Mouse (Mus musculus): ENCODE results near the gene Ifitm10. TPM values are rescaled to one million over a fixed set of nuclear protein-coding genes. Genes with fewer than 3 reads are reported as not detected.
A peak's percentile ranks its signal among the peaks of the same experiment; 100 is the strongest.
"Not testable (repeated sequence)": the region's sequence is repeated elsewhere in the genome, so short reads cannot be mapped to it uniquely, and the experiment has no call there.

The Ifitm10 gene
- polyA plus RNA-seq, 1 experiment from 2014 or later, result 2.5 TPM

- H3K4me1 ChIP-seq (ENCODE audit: insufficient read depth, low read length), result peaks cover 15% of the 10 kb centered on the region
- not testable (repeated sequence) for H3K27ac ChIP-seq (ENCODE audit: low read length); H3K27me3 ChIP-seq (ENCODE audit: insufficient read depth, low read length); ATAC-seq (ENCODE audit: low FRiP score, low TSS enrichment); H3K9ac ChIP-seq (replicated peaks; ENCODE audit: low read length); H3K9me3 ChIP-seq (ENCODE audit: low read length); H3K4me2 ChIP-seq (replicated peaks; ENCODE audit: low read depth, low read length); H3K36me3 ChIP-seq (ENCODE audit: insufficient read depth, low read length); H3K4me3 ChIP-seq (ENCODE audit: low read length)
- WGBS, result 97% methylated on average over 3 of the region's 9 CpGs
Observed at GRCm38 (mm10) chr7:142332741-142333140, 40.8 kb downstream of the Ifitm10 start.

- 83% methylated on average over 4 of the region's 4 CpGs for WGBS
- Histone ChIP-seq H3K4me1 (ENCODE audit: insufficient read depth, low read length) (peaks cover 15% of the 10 kb centered on the region), H3K4me2 (replicated peaks; ENCODE audit: low read depth, low read length) (no peak overlapping the region), H3K27me3 (ENCODE audit: insufficient read depth, low read length) (no peaks in the 10 kb centered on the region), H3K4me3 (ENCODE audit: low read length) (no peak overlapping the region), H3K9me3 (ENCODE audit: low read length) (no peaks in the 10 kb centered on the region), H3K9ac (replicated peaks; ENCODE audit: low read length) (no peak overlapping the region), H3K27ac (ENCODE audit: low read length) (no peak overlapping the region), H3K36me3 (ENCODE audit: insufficient read depth, low read length) (no peaks in the 10 kb centered on the region)
- ATAC-seq (ENCODE audit: low FRiP score, low TSS enrichment), result no peak
Observed at GRCm38 (mm10) chr7:142331281-142331680, 42.3 kb downstream of the Ifitm10 start.

GRCm38 (mm10) chr7:142330271-142330724 lies 43.3 kb downstream of the Ifitm10 start:
- no peaks in the 10 kb centered on the region for H3K36me3 ChIP-seq (ENCODE audit: insufficient read depth, low read length)
- peaks cover 15% of the 10 kb centered on the region for H3K4me1 ChIP-seq (ENCODE audit: insufficient read depth, low read length)
- peak; percentile 74 for ATAC-seq (ENCODE audit: low FRiP score, low TSS enrichment)
- H3K27ac ChIP-seq (ENCODE audit: low read length), result peak overlapping the region; percentile 48; the same call in 1 of the 2 replicates
- 28% methylated on average over 9 of the region's 9 CpGs for WGBS
- no peak overlapping the region for H3K4me3 ChIP-seq (ENCODE audit: low read length)
- no peaks in the 10 kb centered on the region for H3K27me3 ChIP-seq (ENCODE audit: insufficient read depth, low read length)
- no peaks in the 10 kb centered on the region for H3K9me3 ChIP-seq (ENCODE audit: low read length)
- H3K4me2 ChIP-seq (replicated peaks; ENCODE audit: low read depth, low read length), result no peak overlapping the region
- peak overlapping the region; percentile 32; the same call in 1 of the 2 replicates for H3K9ac ChIP-seq (replicated peaks; ENCODE audit: low read length)

- 50% methylated on average over 3 of the region's 3 CpGs for WGBS
- H3K4me1 ChIP-seq (ENCODE audit: insufficient read depth, low read length), result peaks cover 15% of the 10 kb centered on the region
- no peaks in the 10 kb centered on the region for H3K36me3 ChIP-seq (ENCODE audit: insufficient read depth, low read length)
- ATAC-seq (ENCODE audit: low FRiP score, low TSS enrichment), result no peak
- no peak overlapping the region for H3K9ac ChIP-seq (replicated peaks; ENCODE audit: low read length)
- no peak overlapping the region for H3K27ac ChIP-seq (ENCODE audit: low read length)
- no peaks in the 10 kb centered on the region for H3K9me3 ChIP-seq (ENCODE audit: low read length)
- no peak overlapping the region for H3K4me2 ChIP-seq (replicated peaks; ENCODE audit: low read depth, low read length)
- no peak overlapping the region for H3K4me3 ChIP-seq (ENCODE audit: low read length)
- H3K27me3 ChIP-seq (ENCODE audit: insufficient read depth, low read length), result no peaks in the 10 kb centered on the region
Observed at GRCm38 (mm10) chr7:142328507-142328906, 45.0 kb downstream of the Ifitm10 start.

DNA sequence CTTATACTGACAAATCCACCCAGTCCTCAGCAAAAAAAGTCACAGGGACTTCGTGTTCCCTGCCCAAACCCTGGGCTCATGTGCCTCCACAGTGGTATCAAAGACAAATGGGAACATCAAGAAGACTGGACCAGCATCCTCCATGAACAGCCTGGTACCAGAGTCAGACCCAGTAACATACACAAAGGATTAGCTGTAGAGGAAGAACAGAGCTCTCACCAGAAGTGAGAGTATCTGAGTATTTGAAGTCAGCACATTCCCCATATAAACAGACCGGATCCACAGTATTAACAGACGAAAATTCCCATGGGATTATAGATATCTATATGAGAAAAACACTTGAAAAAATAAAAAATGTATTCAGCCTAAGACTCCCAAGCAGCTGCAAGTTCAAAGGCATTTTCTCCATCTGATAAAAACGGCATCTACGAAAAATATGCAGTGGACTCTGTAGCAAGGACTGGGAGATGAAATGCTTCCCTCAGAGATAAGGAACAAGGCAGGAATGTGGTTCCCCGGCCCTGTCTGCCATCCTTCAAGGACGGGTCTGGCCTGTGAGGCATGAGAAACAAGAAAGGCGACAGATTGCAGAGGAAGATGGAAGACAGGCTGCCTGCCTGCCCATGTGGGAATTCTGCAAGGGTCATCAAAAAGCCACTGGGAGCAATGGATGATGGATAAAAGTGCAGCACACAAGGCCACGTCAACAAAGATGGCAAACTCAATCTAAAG lies 46.7 kb downstream of the Ifitm10 start:
- H3K4me1 ChIP-seq (ENCODE audit: insufficient read depth, low read length), result peaks cover 15% of the 10 kb centered on the region
- peak overlapping the region; percentile 55; the same call in 1 of the 2 replicates for H3K27ac ChIP-seq (ENCODE audit: low read length)
- no peak overlapping the region for H3K4me3 ChIP-seq (ENCODE audit: low read length)
- 48% methylated on average over 9 of the region's 9 CpGs for WGBS
- no peaks in the 10 kb centered on the region for H3K9me3 ChIP-seq (ENCODE audit: low read length)
- no peaks in the 10 kb centered on the region for H3K27me3 ChIP-seq (ENCODE audit: insufficient read depth, low read length)
- H3K36me3 ChIP-seq (ENCODE audit: insufficient read depth, low read length), result no peaks in the 10 kb centered on the region
- H3K9ac ChIP-seq (replicated peaks; ENCODE audit: low read length), result no peak overlapping the region
- no peak for ATAC-seq (ENCODE audit: low FRiP score, low TSS enrichment)
- no peak overlapping the region for H3K4me2 ChIP-seq (replicated peaks; ENCODE audit: low read depth, low read length)

DNA sequence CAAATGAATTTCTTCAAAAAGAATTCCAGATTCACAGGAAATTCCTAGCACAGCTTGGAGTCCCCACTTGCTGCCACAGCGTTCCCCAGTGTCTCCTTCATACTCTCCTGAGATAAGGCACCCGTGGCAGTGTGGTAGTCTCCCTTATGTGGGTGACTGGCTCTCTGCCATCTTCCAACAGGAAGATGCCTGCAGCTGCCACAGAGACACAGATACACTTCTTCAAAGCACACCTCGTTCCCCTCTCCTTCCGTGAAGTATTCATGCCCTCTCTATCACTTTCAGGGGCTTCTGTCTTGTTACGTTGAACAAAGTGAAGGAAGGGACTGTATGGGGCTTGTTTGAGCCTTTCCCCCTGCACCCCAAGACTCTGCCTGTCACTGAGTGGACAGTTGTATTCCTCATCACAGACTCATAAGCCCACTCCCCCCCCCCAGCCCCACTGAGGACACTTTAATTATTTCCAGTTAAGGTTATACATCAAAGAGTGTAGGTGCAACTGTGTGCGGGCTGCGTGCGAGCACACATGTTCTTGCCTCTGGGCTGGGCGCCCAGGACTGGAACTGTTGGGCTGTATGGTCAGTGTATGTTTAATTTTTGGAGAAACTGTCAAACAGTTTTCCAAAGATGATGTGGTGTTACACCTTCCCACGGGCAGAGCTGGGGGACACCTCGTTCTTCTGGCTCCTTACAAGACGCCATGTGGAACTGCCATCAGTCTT lies 50.0 kb downstream of the Ifitm10 start:
- WGBS, result 88% methylated on average over 12 of the region's 12 CpGs
- Histone ChIP-seq H3K9me3 (ENCODE audit: low read length) (no peaks in the 10 kb centered on the region), H3K9ac (replicated peaks; ENCODE audit: low read length) (no peak overlapping the region), H3K27ac (ENCODE audit: low read length) (no peak overlapping the region), H3K27me3 (ENCODE audit: insufficient read depth, low read length) (no peaks in the 10 kb centered on the region), H3K4me2 (replicated peaks; ENCODE audit: low read depth, low read length) (no peak overlapping the region), H3K4me3 (ENCODE audit: low read length) (no peak overlapping the region), H3K4me1 (ENCODE audit: insufficient read depth, low read length) (peaks cover 16% of the 10 kb centered on the region), H3K36me3 (ENCODE audit: insufficient read depth, low read length) (no peaks in the 10 kb centered on the region)
- no peak for ATAC-seq (ENCODE audit: low FRiP score, low TSS enrichment)

DNA sequence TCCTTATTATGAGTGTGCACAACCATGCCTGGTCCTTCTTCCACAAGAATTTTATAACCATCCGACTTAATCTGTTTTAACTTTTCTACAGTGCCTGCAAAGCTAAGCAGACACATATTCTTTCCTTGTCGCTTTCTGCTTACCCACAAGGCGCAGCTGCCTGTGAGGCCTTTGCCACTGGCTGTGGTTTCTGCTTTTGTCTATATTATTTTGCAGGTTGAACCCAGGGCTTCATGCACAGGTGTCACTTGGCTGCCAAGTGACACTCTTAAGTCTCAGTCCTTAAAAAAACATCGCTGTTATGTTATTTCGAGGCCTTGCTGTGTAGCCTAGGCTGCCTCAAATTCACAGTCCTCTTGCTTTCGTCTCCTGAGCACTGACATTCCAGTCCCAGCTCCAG lies 50.9 kb downstream of the Ifitm10 start:
- Histone ChIP-seq H3K4me2 (replicated peaks; ENCODE audit: low read depth, low read length) (no peak overlapping the region), H3K36me3 (ENCODE audit: insufficient read depth, low read length) (no peaks in the 10 kb centered on the region), H3K9me3 (ENCODE audit: low read length) (no peaks in the 10 kb centered on the region), H3K27me3 (ENCODE audit: insufficient read depth, low read length) (no peaks in the 10 kb centered on the region), H3K4me1 (ENCODE audit: insufficient read depth, low read length) (peaks cover 15% of the 10 kb centered on the region), H3K9ac (replicated peaks; ENCODE audit: low read length) (no peak overlapping the region), H3K27ac (ENCODE audit: low read length) (no peak overlapping the region), H3K4me3 (ENCODE audit: low read length) (no peak overlapping the region)
- WGBS, result 79% methylated on average over 6 of the region's 6 CpGs
- ATAC-seq (ENCODE audit: low FRiP score, low TSS enrichment), result no peak

DNA sequence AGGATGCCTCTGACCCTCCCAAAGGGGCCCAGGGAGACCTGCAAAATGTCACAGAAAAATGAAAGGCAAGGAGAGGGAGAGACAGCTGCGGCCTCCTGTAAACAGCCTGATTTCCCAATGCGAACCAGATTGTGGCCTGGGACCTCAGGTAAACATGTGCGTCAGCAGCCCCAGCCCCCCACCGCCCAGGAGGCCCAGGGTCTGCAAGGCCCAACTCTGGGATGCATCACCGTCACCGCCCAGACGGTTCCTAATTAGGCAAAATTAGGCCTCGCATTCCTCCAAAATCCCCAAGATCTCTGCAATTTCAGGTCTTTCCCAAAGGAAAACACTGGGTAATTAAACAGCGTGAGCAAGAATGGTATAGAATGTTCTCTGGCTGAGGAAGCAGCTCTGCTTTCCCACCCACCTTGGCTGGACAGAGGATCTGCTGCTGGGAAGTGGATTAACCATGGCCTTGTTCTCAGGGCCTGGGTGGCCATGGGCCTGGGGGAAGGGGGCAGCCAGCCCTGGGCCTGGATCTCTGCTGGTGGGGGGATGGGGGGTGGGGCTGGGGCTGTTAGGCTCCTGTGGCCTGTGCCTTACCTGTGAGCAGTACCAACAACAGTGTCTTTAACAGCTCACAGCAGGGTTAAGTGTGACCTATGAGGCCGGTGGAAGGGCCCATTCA lies 51.8 kb downstream of the Ifitm10 start:
- not testable (repeated sequence) for H3K27me3 ChIP-seq (ENCODE audit: insufficient read depth, low read length); H3K9me3 ChIP-seq (ENCODE audit: low read length); H3K9ac ChIP-seq (replicated peaks; ENCODE audit: low read length); H3K4me2 ChIP-seq (replicated peaks; ENCODE audit: low read depth, low read length); H3K27ac ChIP-seq (ENCODE audit: low read length); H3K36me3 ChIP-seq (ENCODE audit: insufficient read depth, low read length); H3K4me3 ChIP-seq (ENCODE audit: low read length); ATAC-seq (ENCODE audit: low FRiP score, low TSS enrichment)
- H3K4me1 ChIP-seq (ENCODE audit: insufficient read depth, low read length), result peaks cover 15% of the 10 kb centered on the region
- WGBS, result 63% methylated on average over 4 of the region's 10 CpGs

- no peaks in the 10 kb centered on the region for H3K36me3 ChIP-seq (ENCODE audit: insufficient read depth, low read length)
- H3K4me1 ChIP-seq (ENCODE audit: insufficient read depth, low read length), result peaks cover 15% of the 10 kb centered on the region
- peak overlapping the region; percentile 51; the same call in 1 of the 2 replicates for H3K27ac ChIP-seq (ENCODE audit: low read length)
- no peak overlapping the region for H3K4me2 ChIP-seq (replicated peaks; ENCODE audit: low read depth, low read length)
- peak overlapping the region; percentile 29; the same call in 1 of the 2 replicates for H3K9ac ChIP-seq (replicated peaks; ENCODE audit: low read length)
- no peaks in the 10 kb centered on the region for H3K27me3 ChIP-seq (ENCODE audit: insufficient read depth, low read length)
- no peak overlapping the region for H3K4me3 ChIP-seq (ENCODE audit: low read length)
- 18% methylated on average over 2 of the region's 2 CpGs for WGBS
- ATAC-seq (ENCODE audit: low FRiP score, low TSS enrichment), result 0 out of 2 replicates have a peak, but pooled peaks have one; percentile 25
- no peaks in the 10 kb centered on the region for H3K9me3 ChIP-seq (ENCODE audit: low read length)
Observed at GRCm38 (mm10) chr7:142320906-142321305, 52.6 kb downstream of the Ifitm10 start.
